In the genomic region with DNA sequence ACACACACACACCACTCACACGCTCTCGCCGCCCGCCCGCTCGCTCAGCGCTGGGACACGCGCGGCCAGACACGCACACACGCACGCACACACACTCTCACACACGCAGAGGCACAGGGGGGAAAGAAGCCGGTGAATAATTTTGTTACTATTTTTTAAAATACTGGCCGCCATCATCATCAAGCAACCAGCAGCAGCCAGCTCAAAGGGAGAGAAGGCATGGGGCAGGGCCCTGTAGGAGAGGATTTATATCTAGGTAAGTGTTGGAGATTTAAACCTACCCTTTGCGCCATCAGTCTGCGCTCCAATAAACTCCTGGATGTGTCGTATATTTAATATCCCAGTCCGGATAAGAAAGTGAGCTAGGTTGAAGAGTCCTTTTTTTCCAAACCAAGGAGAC, we compare ENCODE assay signal across 8 mouse cellular contexts. TPM values are rescaled to one million over a fixed set of nuclear protein-coding genes. Genes with fewer than 3 reads are reported as not detected.
DNase-seq lines count a peak whose midpoint lies in the region; ATAC-seq lines count a peak whose summit lies in the region.

No protein-coding gene starts in this region.

- H3K36me3 ChIP-seq in forebrain, embryonic 15.5 days = no peaks in the 10 kb centered on the region
- peaks cover 15% of the 10 kb centered on the region for H3K36me3 ChIP-seq in limb, embryonic 10.5 days
- H3K36me3 ChIP-seq in midbrain, embryonic 15.5 days (replicated peaks) = no peaks in the 10 kb centered on the region

- no peaks in the 10 kb centered on the region for H3K27me3 ChIP-seq in forebrain, embryonic 15.5 days
- H3K27me3 ChIP-seq in limb, embryonic 10.5 days (ENCODE audit: low read depth, poor library complexity, severe bottlenecking) = peaks cover 8% of the 10 kb centered on the region; the same call in 1 of the 2 replicates
- peaks cover 5% of the 10 kb centered on the region; the same call in 1 of the 2 replicates for H3K27me3 ChIP-seq in midbrain, embryonic 15.5 days (replicated peaks)

- DNase-seq in adrenal gland, postnatal 10 days = peak; percentile 42
- no peak for DNase-seq in adrenal gland, adult 2 months
- peak; percentile 73 for DNase-seq in MEL-GATA-1-ER (ENCODE audit: extremely low read depth, low read depth)
- peak; percentile 62 for DNase-seq in limb, embryonic 10.5 days (ENCODE audit: low spot score)
- no peak for DNase-seq in layer of hippocampus, adult 11-12 months (ENCODE audit: low spot score)
- DNase-seq in layer of hippocampus, postnatal 36 days = no peak

- under 1% methylated on average over 20 of the region's 20 CpGs for WGBS in forebrain, embryonic 15.5 days
- WGBS in limb, embryonic 10.5 days = 0% methylated on average over 20 of the region's 20 CpGs
- under 1% methylated on average over 20 of the region's 20 CpGs for WGBS in midbrain, embryonic 15.5 days

- peak overlapping the region; percentile 79 for H3K4me3 ChIP-seq in forebrain, embryonic 15.5 days
- H3K4me3 ChIP-seq in limb, embryonic 10.5 days = peak overlapping the region; percentile 77
- H3K4me3 ChIP-seq in midbrain, embryonic 15.5 days = peak overlapping the region; percentile 51

- H3K9ac ChIP-seq in forebrain, embryonic 15.5 days (replicated peaks) = peak overlapping the region; percentile 95
- H3K9ac ChIP-seq in midbrain, embryonic 15.5 days = peak overlapping the region; percentile 64

- H3K4me1 ChIP-seq in forebrain, embryonic 15.5 days = peaks cover 12% of the 10 kb centered on the region; the same call in 1 of the 2 replicates
- peaks cover 69% of the 10 kb centered on the region for H3K4me1 ChIP-seq in limb, embryonic 10.5 days
- H3K4me1 ChIP-seq in midbrain, embryonic 15.5 days = peaks cover 43% of the 10 kb centered on the region

- no peaks in the 10 kb centered on the region for H3K9me3 ChIP-seq in forebrain, embryonic 15.5 days
- no peaks in the 10 kb centered on the region for H3K9me3 ChIP-seq in limb, embryonic 10.5 days (replicated peaks)
- no peaks in the 10 kb centered on the region for H3K9me3 ChIP-seq in midbrain, embryonic 15.5 days

- H3K4me2 ChIP-seq in forebrain, embryonic 15.5 days (replicated peaks) = peak overlapping the region; percentile 78
- H3K4me2 ChIP-seq in midbrain, embryonic 15.5 days = peak overlapping the region; percentile 82

- peak overlapping the region; percentile 99 for H3K27ac ChIP-seq in forebrain, embryonic 15.5 days (replicated peaks)
- peak overlapping the region; percentile 93 for H3K27ac ChIP-seq in limb, embryonic 10.5 days
- peak overlapping the region; percentile 88 for H3K27ac ChIP-seq in midbrain, embryonic 15.5 days

- ATAC-seq in forebrain, embryonic 15.5 days (replicated peaks) = no peak
- ATAC-seq in midbrain, embryonic 15.5 days (replicated peaks) = no peak

RNA-seq across cellular contexts. Expression of gene Meis2, which starts 1.1 kb away (rescaled TPM):
- total RNA-seq in adrenal gland, postnatal 10 days (2021) = 100 to 1,000 TPM in 1 of 2 experiments, 10 to 100 TPM in 1; 93.8 to 104 TPM
- 100 to 1,000 TPM; 211 to 303 TPM for total RNA-seq in adrenal gland, adult 2 months (2021)
- 85.4 and 124 TPM in 2 replicates for polyA plus RNA-seq in adrenal gland, adult 2 months (2012; rRNA removed)
- polyA plus RNA-seq in forebrain, embryonic 15.5 days (2015; fragmentation: Nextera tagmentation; extraction: Ambion mirVana) = 155 and 167 TPM in 2 replicates
- 63.2 and 65.7 TPM in 2 replicates for polyA plus RNA-seq in limb, embryonic 10.5 days (2016; fragmentation: Nextera tagmentation; extraction: Ambion mirVana)
- polyA plus RNA-seq in midbrain, embryonic 15.5 days (2015; fragmentation: Nextera tagmentation; extraction: Ambion mirVana) = 74.1 and 86.9 TPM in 2 replicates
- 10 to 100 TPM; 39.2 to 43.8 TPM for total RNA-seq in layer of hippocampus, postnatal 36 days (2021)

Comparison
In these comparisons a context has a peak if more than half of its experiments do, and no peak if none do; other contexts are left out.
1. DNase-seq: peak in adrenal gland, postnatal 10 days (single experiment), MEL-GATA-1-ER (single experiment) and limb, embryonic 10.5 days (single experiment); none in adrenal gland, adult 2 months (single experiment), layer of hippocampus, adult 11-12 months (single experiment) and layer of hippocampus, postnatal 36 days (0 of 2).
2. Peak in every context shown above with its lines, with median percentiles within 50 percentile points of each other: H3K27ac ChIP-seq and H3K4me3 ChIP-seq.